Mouse (Mus musculus): ENCODE results near the gene Ccdc115. TPM values are rescaled to one million over a fixed set of nuclear protein-coding genes. Genes with fewer than 3 reads are reported as not detected.
A peak's percentile ranks its signal among the peaks of the same experiment; 100 is the strongest.

Ccdc115 gene
- total RNA-seq, 1 experiment, result 26.6 TPM

DNA sequence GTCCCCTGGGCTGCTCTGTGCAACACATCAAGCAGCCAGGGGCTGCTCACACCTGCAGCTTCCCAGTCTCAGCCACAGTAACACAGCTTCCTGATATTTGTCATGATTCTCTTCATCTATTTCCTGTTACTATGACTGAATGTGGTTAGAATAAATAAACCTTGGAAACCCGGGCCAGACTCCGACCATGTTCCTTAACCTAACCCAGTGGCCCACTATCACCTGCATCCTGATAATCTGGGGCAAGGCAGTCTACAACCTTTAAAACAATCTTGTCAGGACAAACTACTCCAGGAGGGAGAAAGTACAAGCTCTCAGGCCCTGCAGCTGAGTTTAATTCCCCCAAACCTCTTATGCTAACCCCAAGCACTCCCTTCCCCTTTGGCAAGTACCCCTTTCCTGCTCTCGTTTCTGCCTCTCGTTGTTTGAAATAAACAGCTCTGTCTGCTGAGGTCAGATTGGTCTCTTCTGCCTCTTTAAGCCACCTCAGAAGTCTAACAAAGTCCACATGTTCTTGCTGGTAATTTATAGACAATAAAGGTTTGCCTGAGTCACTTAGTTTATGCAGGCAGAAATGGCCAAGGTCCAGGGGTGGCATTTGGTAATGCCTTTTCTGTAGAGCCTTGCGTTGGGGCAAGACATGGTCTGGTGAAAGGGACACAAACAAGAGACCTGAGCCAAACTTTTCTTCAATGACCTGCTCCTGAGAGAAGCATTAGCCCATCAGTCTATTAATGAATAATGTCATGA lies 42.6 kb upstream of the Ccdc115 start:
- Histone ChIP-seq H3K4me3 (ENCODE audit: insufficient read depth in 1 of 2, low read depth in 1 of 2, low read length in 2 of 2, poor library complexity in 1 of 2, severe bottlenecking in 1 of 2) (no peak overlapping the region), H3K4me1 (ENCODE audit: control insufficient read depth in 2 of 2, insufficient read depth in 2 of 2, low read length in 2 of 2, poor library complexity in 1 of 2) (peaks cover 0 to 2% of the 10 kb centered on the region in 2 experiments; a peak in 1 of 4 replicates), H3K9ac (ENCODE audit: insufficient read depth, low read depth, low read length, poor library complexity, severe bottlenecking) (no peak overlapping the region), H3K9me3 (ENCODE audit: control insufficient read depth, insufficient read depth, low read depth, low read length) (no peaks in the 10 kb centered on the region), H3K36me3 (ENCODE audit: control insufficient read depth, insufficient read depth, low read length, poor library complexity, severe bottlenecking) (no peaks in the 10 kb centered on the region), H3K27ac (ENCODE audit: insufficient read depth, low read depth, low read length, poor library complexity, severe bottlenecking) (no peak overlapping the region)
- TF ChIP-seq MAFK (IDR thresholded peaks at IDR 0.05; ENCODE audit: insufficient read depth, low read depth, low read length), result no peak
- TF ChIP-seq CHD2 (IDR thresholded peaks at IDR 0.05; ENCODE audit: low read depth, low read length), result no peak
- no peak for TF ChIP-seq ZNF384 (IDR thresholded peaks at IDR 0.05; ENCODE audit: low read depth, low read length)
- TF ChIP-seq ZC3H11A (IDR thresholded peaks at IDR 0.05; ENCODE audit: borderline replicate concordance, low read depth, low read length), result no peak
- TF ChIP-seq HCFC1 (IDR thresholded peaks at IDR 0.05; ENCODE audit: borderline replicate concordance, insufficient read depth, low read length), result no peak
- no peak for DNase-seq (ENCODE audit: low read depth, low spot score)
- in situ Hi-C loops (cut with MboI; ENCODE audit: low sequenced_read_pairs in 2 of 2, unreplicated experiment in 2 of 2), result no loop called here

- DNase-seq (ENCODE audit: low read depth, low spot score), result no peak
- in situ Hi-C loops (cut with MboI; ENCODE audit: low sequenced_read_pairs in 2 of 2, unreplicated experiment in 2 of 2), result no loop called here
- Histone ChIP-seq H3K36me3 (ENCODE audit: control insufficient read depth, insufficient read depth, low read length, poor library complexity, severe bottlenecking) (no peaks in the 10 kb centered on the region), H3K4me1 (ENCODE audit: control insufficient read depth in 2 of 2, insufficient read depth in 2 of 2, low read length in 2 of 2, poor library complexity in 1 of 2) (peaks cover 0 to 2% of the 10 kb centered on the region in 2 experiments; a peak in 1 of 4 replicates), H3K4me3 (ENCODE audit: insufficient read depth in 1 of 2, low read depth in 1 of 2, low read length in 2 of 2, poor library complexity in 1 of 2, severe bottlenecking in 1 of 2) (no peak overlapping the region), H3K9me3 (ENCODE audit: control insufficient read depth, insufficient read depth, low read depth, low read length) (no peaks in the 10 kb centered on the region), H3K27ac (ENCODE audit: insufficient read depth, low read depth, low read length, poor library complexity, severe bottlenecking) (no peak overlapping the region), H3K9ac (ENCODE audit: insufficient read depth, low read depth, low read length, poor library complexity, severe bottlenecking) (no peak overlapping the region)
- no peak for TF ChIP-seq HCFC1 (IDR thresholded peaks at IDR 0.05; ENCODE audit: borderline replicate concordance, insufficient read depth, low read length)
- TF ChIP-seq CHD2 (IDR thresholded peaks at IDR 0.05; ENCODE audit: low read depth, low read length), result no peak
- no peak for TF ChIP-seq ZC3H11A (IDR thresholded peaks at IDR 0.05; ENCODE audit: borderline replicate concordance, low read depth, low read length)
- no peak for TF ChIP-seq ZNF384 (IDR thresholded peaks at IDR 0.05; ENCODE audit: low read depth, low read length)
- no peak for TF ChIP-seq MAFK (IDR thresholded peaks at IDR 0.05; ENCODE audit: insufficient read depth, low read depth, low read length)
These were observed 41.3 kb upstream of the Ccdc115 start for GRCm38 (mm10) chr1:34480801-34481200.

DNA sequence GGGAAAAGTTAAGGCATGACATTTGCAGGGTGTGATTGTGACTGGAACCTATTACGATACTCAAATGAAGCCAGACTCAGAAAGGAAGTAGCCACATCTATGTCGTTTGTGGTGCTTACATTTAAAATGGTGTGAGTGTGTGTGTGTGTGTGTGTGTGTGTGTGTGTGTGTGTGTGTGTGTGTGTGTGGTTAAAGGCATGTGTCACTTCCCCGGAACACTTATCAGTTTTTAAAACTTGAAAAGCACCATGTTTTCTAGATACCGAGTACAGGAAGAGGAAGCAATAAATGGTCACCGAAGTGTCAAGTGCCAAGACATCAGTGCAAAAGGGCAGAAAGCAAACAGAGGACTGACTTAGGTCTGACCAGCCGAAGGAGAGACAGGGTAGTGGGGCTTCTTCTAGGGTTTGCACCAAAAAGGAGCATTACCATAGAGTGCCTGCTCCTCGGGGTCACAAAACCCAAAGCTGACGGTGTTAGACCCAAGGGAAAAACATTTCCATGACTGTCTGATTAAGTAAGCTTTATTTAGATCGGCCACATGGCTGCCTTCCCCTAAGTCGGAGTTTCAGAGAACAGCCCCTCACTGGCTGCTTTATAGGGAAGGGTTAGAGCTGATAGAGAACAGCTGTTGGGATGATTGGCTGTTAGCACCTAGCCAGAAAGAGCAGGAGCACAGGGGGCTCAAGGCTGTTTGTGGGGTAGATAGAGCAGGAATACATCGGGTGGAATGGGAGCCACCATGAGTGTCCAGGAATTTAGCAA lies 39.6 kb upstream of the Ccdc115 start:
- H3K4me3 ChIP-seq (ENCODE audit: insufficient read depth in 1 of 2, low read depth in 1 of 2, low read length in 2 of 2, poor library complexity in 1 of 2, severe bottlenecking in 1 of 2), result no peak overlapping the region
- no peak for DNase-seq (ENCODE audit: low read depth, low spot score)
- H3K27ac ChIP-seq (ENCODE audit: insufficient read depth, low read depth, low read length, poor library complexity, severe bottlenecking), result no peak overlapping the region
- H3K9me3 ChIP-seq (ENCODE audit: control insufficient read depth, insufficient read depth, low read depth, low read length), result no peaks in the 10 kb centered on the region
- in situ Hi-C loops (cut with MboI; ENCODE audit: low sequenced_read_pairs in 2 of 2, unreplicated experiment in 2 of 2), result no loop called here
- no peaks in the 10 kb centered on the region for H3K36me3 ChIP-seq (ENCODE audit: control insufficient read depth, insufficient read depth, low read length, poor library complexity, severe bottlenecking)
- TF ChIP-seq ZC3H11A (IDR thresholded peaks at IDR 0.05; ENCODE audit: borderline replicate concordance, low read depth, low read length) (no peak), HCFC1 (IDR thresholded peaks at IDR 0.05; ENCODE audit: borderline replicate concordance, insufficient read depth, low read length) (no peak), MAFK (IDR thresholded peaks at IDR 0.05; ENCODE audit: insufficient read depth, low read depth, low read length) (no peak), CHD2 (IDR thresholded peaks at IDR 0.05; ENCODE audit: low read depth, low read length) (no peak), ZNF384 (IDR thresholded peaks at IDR 0.05; ENCODE audit: low read depth, low read length) (no peak)
- H3K4me1 ChIP-seq (ENCODE audit: control insufficient read depth in 2 of 2, insufficient read depth in 2 of 2, low read length in 2 of 2, poor library complexity in 1 of 2), result no peaks in the 10 kb centered on the region
- H3K9ac ChIP-seq (ENCODE audit: insufficient read depth, low read depth, low read length, poor library complexity, severe bottlenecking), result no peak overlapping the region

- TF ChIP-seq MAFK (IDR thresholded peaks at IDR 0.05; ENCODE audit: insufficient read depth, low read depth, low read length), result no peak
- in situ Hi-C loops (cut with MboI; ENCODE audit: low sequenced_read_pairs in 2 of 2, unreplicated experiment in 2 of 2), result no loop called here
- Histone ChIP-seq H3K27ac (ENCODE audit: insufficient read depth, low read depth, low read length, poor library complexity, severe bottlenecking) (no peak overlapping the region), H3K4me1 (ENCODE audit: control insufficient read depth in 2 of 2, insufficient read depth in 2 of 2, low read length in 2 of 2, poor library complexity in 1 of 2) (peaks cover 2 to 22% of the 10 kb centered on the region in 2 experiments; a peak in 3 of 4 replicates), H3K4me3 (ENCODE audit: insufficient read depth in 1 of 2, low read depth in 1 of 2, low read length in 2 of 2, poor library complexity in 1 of 2, severe bottlenecking in 1 of 2) (peak overlapping the region; percentile 65 to 71), H3K9ac (ENCODE audit: insufficient read depth, low read depth, low read length, poor library complexity, severe bottlenecking) (peak overlapping the region; percentile 57), H3K9me3 (ENCODE audit: control insufficient read depth, insufficient read depth, low read depth, low read length) (no peaks in the 10 kb centered on the region), H3K36me3 (ENCODE audit: control insufficient read depth, insufficient read depth, low read length, poor library complexity, severe bottlenecking) (no peaks in the 10 kb centered on the region)
- no peak for DNase-seq (ENCODE audit: low read depth, low spot score)
These were observed 33.2 kb upstream of the Ccdc115 start for GRCm38 (mm10) chr1:34472427-34473300.

All from ES-E14 (cell line).